Mouse (Mus musculus) heart, adult 2 months (tissue): ENCODE measurements at regions not wholly inside any gene's neighbourhood (a gene's known extent, or its start where the extent isn't known, plus 50 kb on each side); places are given as distances from the start of the nearest gene placed in this dataset.

Experiments
- DNase-seq, 2 experiments: peaks; one replicate each; pipeline ENCODE4 v3.0.0; 2021
- H3K27ac ChIP-seq: fragments of 200-600 bp; 2 replicates; pipeline ENCODE4 v1.8.1; 2022
- H3K27me3 ChIP-seq: fragments of 200-500 bp; 2 replicates; pipeline ENCODE4 v1.6.1; 2012; ENCODE audit warnings: mild to moderate bottlenecking, low read length, inconsistent platforms, mixed read lengths; ENCODE audit not compliant: control insufficient read depth, insufficient read depth
- H3K36me3 ChIP-seq: fragments of 200-500 bp; 2 replicates; pipeline ENCODE4 v1.6.1; 2012; ENCODE audit warnings: low read length, inconsistent platforms; ENCODE audit not compliant: control insufficient read depth, insufficient read depth
- H3K4me1 ChIP-seq: fragments of 200-500 bp; 2 replicates; pipeline ENCODE4 v1.6.1; 2011; ENCODE audit warnings: low read length; ENCODE audit not compliant: control insufficient read depth, insufficient read depth
- H3K4me3 ChIP-seq: fragments of 200-600 bp; 2 replicates; pipeline ENCODE4 v1.8.1; 2022
- H3K79me2 ChIP-seq: fragments of 200-500 bp; replicated peaks from 2 replicates; pipeline ENCODE4 v1.6.1; 2012; ENCODE audit warnings: mild to moderate bottlenecking, inconsistent platforms, low read length, moderate library complexity, mixed read lengths; ENCODE audit not compliant: control insufficient read depth, insufficient read depth
- H3K9ac ChIP-seq: fragments of 200-500 bp; 2 replicates; pipeline ENCODE4 v1.6.1; 2012; ENCODE audit warnings: low read depth, mild to moderate bottlenecking, control low read depth, inconsistent platforms, low read length, mixed read lengths
- CTCF ChIP-seq: fragments of 200-600 bp; IDR thresholded peaks from 2 replicates; pipeline ENCODE4 v1.8.1; 2022; ENCODE audit warnings: antibody characterized with exemption, mild to moderate bottlenecking, moderate library complexity
- EP300 ChIP-seq: fragments of 200-500 bp; IDR thresholded peaks from 2 replicates; pipeline ENCODE4 v1.6.1; 2011; ENCODE audit warnings: low read depth, low read length, control low read depth; ENCODE audit not compliant: insufficient read depth
- POLR2A ChIP-seq: fragments of 200-500 bp; IDR thresholded peaks from 2 replicates; pipeline ENCODE4 v1.6.1; 2011; ENCODE audit warnings: mild to moderate bottlenecking, low read depth, low read length, control low read depth; ENCODE audit not compliant: insufficient read depth
- WGBS: fragments of 180-500 bp; shearing (Covaris S2); methylation state at CpG from one replicate; pipeline ENCODE4 v1.1.7; 2018; 5-methylcytosine and 5-hydroxymethylcytosine counted together
- intact Hi-C: fragments of 180-260 bp; cut with DNase I; formaldehyde crosslinking; loops from one replicate; pipeline ENCODE4 v1.15.1; 2025

- DNase-seq = no peak
- Histone ChIP-seq H3K4me3 (no peak overlapping the region), H3K9ac (no peak overlapping the region), H3K27ac (no peak overlapping the region), H3K27me3 (no peaks in the 10 kb centered on the region), H3K4me1 (no peaks in the 10 kb centered on the region), H3K36me3 (no peaks in the 10 kb centered on the region), H3K79me2 (no peaks in the 10 kb centered on the region)
- intact Hi-C loops = no loop called here
- 63% methylated on average over 12 of the region's 12 CpGs for WGBS
- no peak for TF ChIP-seq CTCF
- no peak for TF ChIP-seq POLR2A
- TF ChIP-seq EP300 = no peak
Observed at GRCm38 (mm10) chr4:127552456-127553225, 194.7 kb upstream of the Gjb5 start.

GRCm38 (mm10) chr4:127549581-127549980, 191.6 kb upstream of the Gjb5 start:
- no peaks in the 10 kb centered on the region for H3K36me3 ChIP-seq
- H3K79me2 ChIP-seq = no peaks in the 10 kb centered on the region
- no peak overlapping the region for H3K4me3 ChIP-seq
- H3K27ac ChIP-seq = no peak overlapping the region
- TF ChIP-seq EP300 (no peak), POLR2A (no peak), CTCF (no peak)
- peak in 1 of 2 experiments; percentile 8 for DNase-seq
- H3K9ac ChIP-seq = no peak overlapping the region
- intact Hi-C loops = no loop called here
- no peaks in the 10 kb centered on the region for H3K4me1 ChIP-seq
- 24% methylated on average over 12 of the region's 12 CpGs for WGBS
- H3K27me3 ChIP-seq = no peaks in the 10 kb centered on the region

GRCm38 (mm10) chr4:127549018-127549417, 191.0 kb upstream of the Gjb5 start:
- intact Hi-C loops = no loop called here
- Histone ChIP-seq H3K27me3 (no peaks in the 10 kb centered on the region), H3K27ac (no peak overlapping the region), H3K4me1 (no peaks in the 10 kb centered on the region), H3K9ac (no peak overlapping the region), H3K79me2 (no peaks in the 10 kb centered on the region), H3K36me3 (no peaks in the 10 kb centered on the region), H3K4me3 (no peak overlapping the region)
- no peak for TF ChIP-seq POLR2A
- WGBS = 59% methylated on average over 6 of the region's 6 CpGs
- DNase-seq = no peak

GRCm38 (mm10) chr4:127545106-127545505, 187.1 kb upstream of the Gjb5 start:
- 87% methylated on average over 6 of the region's 6 CpGs for WGBS
- no peak for DNase-seq
- H3K27ac ChIP-seq = no peak overlapping the region
- H3K4me1 ChIP-seq = no peaks in the 10 kb centered on the region
- H3K27me3 ChIP-seq = no peaks in the 10 kb centered on the region
- no peaks in the 10 kb centered on the region for H3K79me2 ChIP-seq
- intact Hi-C loops = no loop called here
- no peak overlapping the region for H3K4me3 ChIP-seq
- no peak overlapping the region for H3K9ac ChIP-seq
- TF ChIP-seq EP300 (no peak), CTCF (no peak), POLR2A (no peak)
- no peaks in the 10 kb centered on the region for H3K36me3 ChIP-seq

GRCm38 (mm10) chr4:127543276-127543675, 185.3 kb upstream of the Gjb5 start:
- intact Hi-C loops = no loop called here
- Histone ChIP-seq H3K79me2 (no peaks in the 10 kb centered on the region), H3K27me3 (no peaks in the 10 kb centered on the region), H3K36me3 (no peaks in the 10 kb centered on the region), H3K9ac (no peak overlapping the region), H3K4me3 (no peak overlapping the region), H3K4me1 (no peaks in the 10 kb centered on the region), H3K27ac (no peak overlapping the region)
- TF ChIP-seq POLR2A (no peak), EP300 (no peak), CTCF (no peak)
- no peak for DNase-seq
- 71% methylated on average over 2 of the region's 2 CpGs for WGBS

- WGBS = 55% methylated on average over 4 of the region's 4 CpGs
- no peak overlapping the region for H3K27ac ChIP-seq
- intact Hi-C loops = no loop called here
Observed at GRCm38 (mm10) chr4:127542771-127543170, 184.8 kb upstream of the Gjb5 start.

More at GRCm38 (mm10) chr4:127542771-127543170, 184.8 kb upstream of the Gjb5 start:
- Histone ChIP-seq H3K9ac (no peak overlapping the region), H3K27me3 (no peaks in the 10 kb centered on the region), H3K4me3 (no peak overlapping the region), H3K79me2 (no peaks in the 10 kb centered on the region), H3K36me3 (no peaks in the 10 kb centered on the region), H3K4me1 (no peaks in the 10 kb centered on the region)
- no peak for TF ChIP-seq CTCF
- no peak for TF ChIP-seq POLR2A
- no peak for DNase-seq
